Mouse (Mus musculus): Measurements from ENCODE around the gene Smchd1. TPM values are rescaled to one million over a fixed set of nuclear protein-coding genes. Genes with fewer than 3 reads are reported as not detected.
"Not testable (repeated sequence)": the region's sequence is repeated elsewhere in the genome, so short reads cannot be mapped to it uniquely, and the experiment has no call there.

Smchd1 gene
- 10 to 100 TPM; 35.0 to 56.7 (median 47.4) TPM for total RNA-seq (2022)

GRCm38 (mm10) chr17:71474762-71475704 is at the start of gene Smchd1:
TSS of gene Smchd1 (minus strand) at chr17:71475343.
- peak; percentile 94 for DNase-seq

GRCm38 (mm10) chr17:71510297-71510696 is 35.2 kb upstream of the Smchd1 start:
- DNase-seq, result no peak

GRCm38 (mm10) chr17:71506832-71507231 is 31.7 kb upstream of the Smchd1 start:
- no peak for DNase-seq

GRCm38 (mm10) chr17:71495784-71496183 is 20.6 kb upstream of the Smchd1 start:
- DNase-seq, result no peak

GRCm38 (mm10) chr17:71491332-71491686 is 16.2 kb upstream of the Smchd1 start:
- no peak for DNase-seq

- no peak for DNase-seq
Observed at GRCm38 (mm10) chr17:71490666-71491331, 15.7 kb upstream of the Smchd1 start.

- no peak for DNase-seq
Observed at GRCm38 (mm10) chr17:71489703-71490461, 14.7 kb upstream of the Smchd1 start.

- DNase-seq, result no peak
Observed at GRCm38 (mm10) chr17:71486231-71486851, 11.2 kb upstream of the Smchd1 start.

- DNase-seq, result no peak
Observed at GRCm38 (mm10) chr17:71485791-71486230, 10.7 kb upstream of the Smchd1 start.

- no peak for DNase-seq
Observed at GRCm38 (mm10) chr17:71484711-71485110, 9.6 kb upstream of the Smchd1 start.

- DNase-seq, result no peak
Observed at GRCm38 (mm10) chr17:71483418-71484060, 8.4 kb upstream of the Smchd1 start.

- no peak for DNase-seq
Observed at GRCm38 (mm10) chr17:71479381-71479901, 4.3 kb upstream of the Smchd1 start.

- DNase-seq, result no peak
Observed at GRCm38 (mm10) chr17:71477481-71477880, 2.3 kb upstream of the Smchd1 start.

GRCm38 (mm10) chr17:71476346-71477020 is 1.3 kb upstream of the Smchd1 start:
- peak; percentile 28 for DNase-seq

GRCm38 (mm10) chr17:71475705-71476089 is 554 bp upstream of the Smchd1 start:
- DNase-seq, result peak; percentile 70

GRCm38 (mm10) chr17:71474128-71474527 is 1.0 kb downstream of the Smchd1 start:
- no peak for DNase-seq

GRCm38 (mm10) chr17:71471261-71471660 is 3.9 kb downstream of the Smchd1 start:
- DNase-seq, result no peak

- DNase-seq, result no peak
Observed at GRCm38 (mm10) chr17:71460312-71460711, 14.8 kb downstream of the Smchd1 start.

- DNase-seq, result no peak
Observed at GRCm38 (mm10) chr17:71459818-71460217, 15.3 kb downstream of the Smchd1 start, which contains the start of gene Gm4707. TSS of gene Gm4707 (minus strand) at chr17:71459918.

- not testable (repeated sequence) for DNase-seq
Observed at GRCm38 (mm10) chr17:71457361-71457760, 17.8 kb downstream of the Smchd1 start.

- no peak for DNase-seq
Observed at GRCm38 (mm10) chr17:71445191-71445590, 30.0 kb downstream of the Smchd1 start.
